Mouse (Mus musculus): ENCODE measurements at regions not wholly inside any gene's neighbourhood (a gene's known extent, or its start where the extent isn't known, plus 50 kb on each side); places are given as distances from the start of the nearest gene placed in this dataset.

GRCm38 (mm10) chr2:33961566-33961965 is 73.8 kb upstream of the Mvb12b start:
- DNase-seq (ENCODE audit: low spot score) = no peak
- intact Hi-C loops (cut with DNase I) = no loop called here

- DNase-seq (ENCODE audit: low spot score) = no peak
Measured at GRCm38 (mm10) chr2:33957754-33958153, 70.0 kb upstream of the Mvb12b start.

GRCm38 (mm10) chr2:33944301-33944700 is 56.6 kb upstream of the Mvb12b start:
- DNase-seq (ENCODE audit: low spot score) = no peak
- intact Hi-C loops (cut with DNase I) = no loop called here

More at GRCm38 (mm10) chr2:33957754-33958153, 70.0 kb upstream of the Mvb12b start:
- intact Hi-C loops (cut with DNase I) = loop anchor here (1.0 kb wide), 2 partner anchors 136 to 211 kb away; no protein-coding TSS in a partner anchor

GRCm38 (mm10) chr2:33942085-33942484 is 54.3 kb upstream of the Mvb12b start:
- intact Hi-C loops (cut with DNase I) = no loop called here
- DNase-seq (ENCODE audit: low spot score) = no peak

- intact Hi-C loops (cut with DNase I) = no loop called here
- DNase-seq (ENCODE audit: low spot score) = no peak
Measured at GRCm38 (mm10) chr2:33941316-33941715, 53.6 kb upstream of the Mvb12b start.

GRCm38 (mm10) chr2:33939836-33940235 is 52.1 kb upstream of the Mvb12b start:
- intact Hi-C loops (cut with DNase I) = no loop called here
- DNase-seq (ENCODE audit: low spot score) = no peak

Measured in heart, postnatal 25 days (tissue).